Mouse (Mus musculus) olfactory bulb, adult 2 months (tissue): ENCODE measurements at regions not wholly inside any gene's neighbourhood (a gene's known extent, or its start where the extent isn't known, plus 50 kb on each side); places are given as distances from the start of the nearest gene placed in this dataset.

Experiments
- CTCF ChIP-seq: fragments of 200-500 bp; IDR thresholded peaks from 2 replicates; pipeline ENCODE4 v1.5.1; 2012; ENCODE audit warnings: low read depth, mild to moderate bottlenecking, low read length, moderate library complexity; ENCODE audit not compliant: insufficient read depth
- POLR2A ChIP-seq: fragments of 200-500 bp; IDR thresholded peaks from 2 replicates; pipeline ENCODE4 v1.6.1; 2012; ENCODE audit warnings: mild to moderate bottlenecking, low read depth, low read length, moderate library complexity; ENCODE audit not compliant: insufficient read depth

DNA sequence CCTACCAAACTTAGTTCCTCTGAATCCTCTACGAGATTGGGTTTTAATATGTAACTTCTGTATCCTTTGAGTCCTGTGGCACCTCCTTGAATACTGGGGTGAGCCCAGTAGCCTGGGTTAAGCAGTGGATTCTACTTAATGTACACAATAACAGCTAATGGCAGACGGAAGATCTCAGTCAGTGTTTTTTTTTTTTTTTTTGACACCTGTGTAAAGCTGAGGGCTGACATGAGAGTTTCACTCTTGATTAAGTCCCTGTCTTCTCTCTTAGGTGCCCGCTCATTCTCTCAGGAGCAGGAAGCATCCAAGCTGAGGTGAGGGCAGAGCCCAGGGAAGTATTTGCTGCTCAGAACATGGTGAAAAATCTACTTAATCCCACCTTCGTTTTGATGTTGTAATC is 133.0 kb downstream of the Tsen15 start:
- TF ChIP-seq CTCF (no peak), POLR2A (no peak)
